Mouse (Mus musculus) neural tube, embryonic 13.5 days (tissue): Measurements from ENCODE around the gene Gsdma3. TPM values are rescaled to one million over a fixed set of nuclear protein-coding genes. Genes with fewer than 3 reads are reported as not detected.

Experiments
- ATAC-seq: fragments of 200-750 bp; cut with Nextera tagmentation; 2 replicates; pipeline ENCODE4 v1.8.0; 2017; ENCODE audit warnings: low read depth, mild to moderate bottlenecking, moderate TSS enrichment, moderate library complexity
- H3K27ac ChIP-seq: fragments of 300-500 bp; sonication (generic); replicated peaks from 2 replicates; pipeline ENCODE4 v1.5.1; 2015; ENCODE audit warnings: moderate library complexity, mild to moderate bottlenecking, inconsistent platforms
- H3K27me3 ChIP-seq: fragments of 300-500 bp; sonication (generic); 2 replicates; pipeline ENCODE4 v1.6.1; 2015; ENCODE audit warnings: mild to moderate bottlenecking, inconsistent platforms
- H3K36me3 ChIP-seq: fragments of 300-500 bp; sonication (generic); 2 replicates; pipeline ENCODE4 v1.6.1; 2015; ENCODE audit warnings: mild to moderate bottlenecking, inconsistent platforms
- H3K4me1 ChIP-seq: fragments of 300-500 bp; sonication (generic); replicated peaks from 2 replicates; pipeline ENCODE4 v1.6.1; 2015; ENCODE audit warnings: inconsistent platforms
- H3K4me2 ChIP-seq: fragments of 300-500 bp; sonication (generic); 2 replicates; pipeline ENCODE4 v1.6.1; 2015; ENCODE audit warnings: inconsistent platforms, mild to moderate bottlenecking, moderate library complexity
- H3K4me3 ChIP-seq: fragments of 300-500 bp; sonication (generic); 2 replicates; pipeline ENCODE4 v1.5.1; 2015; ENCODE audit warnings: mild to moderate bottlenecking, inconsistent platforms
- H3K9ac ChIP-seq: fragments of 300-500 bp; sonication (generic); 2 replicates; pipeline ENCODE4 v1.6.1; 2015; ENCODE audit warnings: moderate library complexity, mild to moderate bottlenecking, inconsistent platforms
- H3K9me3 ChIP-seq: fragments of 300-500 bp; sonication (generic); 2 replicates; pipeline ENCODE4 v1.6.1; 2016; ENCODE audit warnings: inconsistent platforms
- WGBS: fragments of 180-500 bp; shearing (Covaris S2); methylation state at CpG from one replicate; pipeline ENCODE4 v1.1.7; 2015; 5-methylcytosine and 5-hydroxymethylcytosine counted together
- polyA plus RNA-seq: library from polyadenylated mRNA; unstranded; fragments of >200 nt; fragmentation: Nextera tagmentation; extraction: Ambion mirVana; gene quantifications from 2 replicates; pipeline ENCODE4 v1.2.1, GENCODE M21; 2015

Gene Gsdma3
- polyA plus RNA-seq = not detected in 2 replicates

GRCm38 (mm10) chr11:98625611-98626410 is at the start of gene Gsdma3, which contains the start of gene Gm12355:
Gene Gsdma3 (plus strand): TSS chr11:98626360.
Gene Gm12355 (minus strand): TSS chr11:98625661.
- H3K4me1 ChIP-seq = no peaks in the 10 kb centered on the region
- no peak within 1 kb of the TSS for H3K4me3 ChIP-seq
- no peaks in the 10 kb centered on the region for H3K36me3 ChIP-seq
- no peak within 1 kb of the TSS for H3K27ac ChIP-seq
- H3K9me3 ChIP-seq = no peaks in the 10 kb centered on the region; the same call in 1 of the 2 replicates
- H3K9ac ChIP-seq = no peak within 1 kb of the TSS
- H3K27me3 ChIP-seq = no peaks in the 10 kb centered on the region
- WGBS = 87% methylated on average over 10 of the region's 10 CpGs
- no peak for ATAC-seq
- H3K4me2 ChIP-seq = no peak within 1 kb of the TSS

- 87% methylated on average over 5 of the region's 5 CpGs for WGBS
- no peak overlapping the region for H3K4me2 ChIP-seq
These were observed 48.4 kb upstream of the Gsdma3 start for GRCm38 (mm10) chr11:98577776-98578175.

DNA sequence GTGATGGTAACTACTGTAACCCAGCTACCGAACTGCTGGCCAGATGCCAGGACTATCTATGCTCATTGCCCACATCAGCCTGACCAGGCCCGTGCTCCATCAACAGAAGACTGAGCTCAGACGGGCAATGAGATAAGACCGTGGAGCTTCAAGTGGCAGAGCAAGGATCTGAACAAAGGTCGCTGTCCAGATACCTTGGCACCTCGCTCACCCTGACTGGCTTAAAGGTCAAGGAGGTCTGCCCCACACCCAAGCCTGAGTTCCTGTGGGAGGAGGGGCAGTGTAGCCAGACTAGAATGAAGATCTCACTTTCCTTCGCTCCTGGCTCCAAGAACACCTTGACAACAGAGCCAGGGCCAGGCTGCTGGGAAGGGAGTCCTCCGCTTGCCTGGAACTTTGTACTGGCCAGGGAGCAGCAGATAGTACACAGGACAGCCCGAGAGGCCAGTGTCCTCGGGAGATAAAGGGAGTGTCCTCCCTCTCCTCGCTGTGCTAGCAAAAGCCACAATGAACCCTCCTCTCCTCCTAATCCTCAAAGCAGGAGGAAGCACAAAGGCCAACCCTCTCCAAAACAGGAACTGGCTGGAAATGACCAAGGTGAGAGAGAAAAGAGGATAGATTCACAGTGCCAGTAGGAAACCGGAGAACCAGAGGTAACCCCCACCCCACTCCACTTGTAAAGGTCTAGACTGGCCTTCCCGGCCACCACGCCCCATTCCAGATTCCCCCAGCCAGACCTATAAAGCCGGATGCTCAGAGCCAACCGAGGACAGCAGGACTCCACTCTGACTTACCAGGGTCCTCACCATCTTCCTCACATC is 45.6 kb upstream of the Gsdma3 start:
- WGBS = 82% methylated on average over 16 of the region's 16 CpGs
- Histone ChIP-seq H3K4me1 (peaks cover 13% of the 10 kb centered on the region), H3K4me3 (no peak overlapping the region), H3K4me2 (no peak overlapping the region), H3K27ac (no peak overlapping the region), H3K9me3 (no peaks in the 10 kb centered on the region), H3K27me3 (no peaks in the 10 kb centered on the region), H3K9ac (no peak overlapping the region), H3K36me3 (peaks cover 41% of the 10 kb centered on the region)
- ATAC-seq = peak; percentile 47; the same call in 1 of the 2 replicates

More at GRCm38 (mm10) chr11:98577776-98578175, 48.4 kb upstream of the Gsdma3 start:
- Histone ChIP-seq H3K27me3 (no peaks in the 10 kb centered on the region), H3K4me3 (no peak overlapping the region), H3K36me3 (peaks cover 30% of the 10 kb centered on the region), H3K9me3 (no peaks in the 10 kb centered on the region), H3K9ac (no peak overlapping the region), H3K4me1 (no peaks in the 10 kb centered on the region), H3K27ac (no peak overlapping the region)
- ATAC-seq = no peak

DNA sequence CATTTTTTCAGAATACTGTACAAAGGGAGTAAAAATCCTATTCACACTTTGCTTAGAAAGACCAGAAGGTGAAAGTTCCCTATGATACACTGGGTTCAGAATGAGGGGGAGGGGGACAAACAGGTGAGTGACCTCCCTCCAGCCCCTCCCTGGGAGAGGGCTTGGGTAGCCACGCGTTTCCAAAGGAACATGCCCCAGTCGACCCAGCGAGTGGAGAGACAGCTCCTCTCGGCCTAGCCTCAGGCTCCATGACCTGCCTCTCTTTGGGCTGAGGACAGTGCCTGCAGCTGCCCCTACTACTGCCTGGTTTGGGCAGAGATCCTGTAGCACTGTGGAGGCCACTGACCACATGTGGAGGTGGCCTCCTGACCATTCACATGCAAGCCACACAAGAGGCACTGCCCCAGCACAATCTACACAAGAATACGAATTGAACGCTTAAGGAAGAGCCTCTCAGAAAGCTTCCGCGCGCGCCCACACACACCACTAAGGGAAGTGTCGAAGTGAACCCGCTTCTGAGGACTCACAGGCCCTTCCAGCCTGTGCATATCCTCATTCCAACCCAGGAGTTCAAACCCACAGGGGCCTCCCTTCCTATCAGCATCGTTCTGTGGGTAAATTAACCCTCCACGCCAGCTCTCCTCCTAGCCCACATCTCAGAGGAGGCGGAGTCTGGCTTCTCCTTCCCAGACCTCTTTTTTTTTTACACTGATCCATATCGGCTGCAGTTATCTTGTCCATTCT is 44.7 kb upstream of the Gsdma3 start:
- WGBS = 74% methylated on average over 17 of the region's 17 CpGs
- Histone ChIP-seq H3K27me3 (no peaks in the 10 kb centered on the region), H3K4me3 (no peak overlapping the region), H3K9me3 (no peaks in the 10 kb centered on the region), H3K9ac (no peak overlapping the region), H3K4me2 (no peak overlapping the region), H3K36me3 (peaks cover 41% of the 10 kb centered on the region), H3K4me1 (peaks cover 22% of the 10 kb centered on the region), H3K27ac (no peak overlapping the region)
- no peak for ATAC-seq

DNA sequence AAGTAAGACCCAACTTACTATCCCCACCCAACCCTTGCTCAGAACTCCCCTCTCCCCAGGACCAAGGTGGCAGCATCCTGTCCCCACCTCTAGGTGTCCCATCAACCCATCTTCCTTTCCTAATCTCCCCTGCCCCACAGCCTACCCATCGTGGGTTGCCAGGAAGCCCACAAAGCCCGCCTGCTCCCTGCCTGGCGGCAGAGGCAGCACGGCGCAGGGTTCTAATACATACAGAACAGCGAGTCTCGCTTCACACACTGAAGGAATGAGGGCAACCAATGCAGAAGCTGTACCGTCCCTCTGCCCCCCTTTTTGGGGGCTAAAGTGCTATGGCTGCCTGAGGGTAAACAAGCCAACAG is 44.2 kb upstream of the Gsdma3 start:
- 91% methylated on average over 8 of the region's 8 CpGs for WGBS
- no peaks in the 10 kb centered on the region for H3K9me3 ChIP-seq
- H3K36me3 ChIP-seq = peaks cover 41% of the 10 kb centered on the region
- ATAC-seq = no peak
- no peak overlapping the region for H3K4me3 ChIP-seq
- no peak overlapping the region for H3K27ac ChIP-seq
- peaks cover 24% of the 10 kb centered on the region for H3K4me1 ChIP-seq
- no peak overlapping the region for H3K4me2 ChIP-seq
- H3K9ac ChIP-seq = no peak overlapping the region
- H3K27me3 ChIP-seq = no peaks in the 10 kb centered on the region

DNA sequence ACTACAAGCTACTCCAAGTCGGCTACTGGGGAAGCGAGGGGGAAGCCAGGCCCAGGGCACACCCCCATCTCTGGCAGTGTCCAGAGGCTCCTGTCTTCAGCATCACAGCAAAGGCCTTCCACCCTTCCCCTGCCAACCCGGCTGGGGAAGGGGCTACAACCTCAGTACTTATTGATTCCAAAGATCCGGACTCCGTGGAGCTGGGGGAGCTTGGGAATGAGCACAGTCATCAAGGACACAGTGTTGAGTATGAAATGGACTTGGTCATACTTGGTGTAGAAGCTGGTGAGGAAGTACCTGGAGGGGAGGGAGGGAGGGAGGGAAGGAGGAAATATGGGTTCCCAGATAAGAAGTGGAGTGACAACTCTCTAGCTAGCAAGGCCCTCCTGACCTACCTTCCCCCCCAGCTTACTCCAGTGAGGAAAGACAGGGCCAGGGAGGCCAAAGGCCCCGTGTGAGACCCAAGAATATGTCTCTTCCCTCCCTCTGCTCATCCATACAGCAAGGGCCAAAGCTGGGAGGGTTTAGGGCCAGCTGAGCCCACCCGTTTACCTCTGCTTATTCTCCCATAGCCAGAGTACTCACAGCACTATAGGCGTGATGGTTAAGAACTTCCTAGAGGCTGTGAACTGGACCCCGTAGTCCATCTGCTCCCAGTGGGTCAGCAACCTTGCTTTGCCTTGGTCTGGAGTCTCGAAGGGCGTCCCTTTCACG is 43.5 kb upstream of the Gsdma3 start:
- Histone ChIP-seq H3K9me3 (no peaks in the 10 kb centered on the region), H3K4me2 (no peak overlapping the region), H3K27me3 (no peaks in the 10 kb centered on the region), H3K4me3 (no peak overlapping the region), H3K4me1 (peaks cover 28% of the 10 kb centered on the region), H3K9ac (no peak overlapping the region), H3K36me3 (peaks cover 41% of the 10 kb centered on the region), H3K27ac (no peak overlapping the region)
- WGBS = 92% methylated on average over 12 of the region's 12 CpGs
- no peak for ATAC-seq

DNA sequence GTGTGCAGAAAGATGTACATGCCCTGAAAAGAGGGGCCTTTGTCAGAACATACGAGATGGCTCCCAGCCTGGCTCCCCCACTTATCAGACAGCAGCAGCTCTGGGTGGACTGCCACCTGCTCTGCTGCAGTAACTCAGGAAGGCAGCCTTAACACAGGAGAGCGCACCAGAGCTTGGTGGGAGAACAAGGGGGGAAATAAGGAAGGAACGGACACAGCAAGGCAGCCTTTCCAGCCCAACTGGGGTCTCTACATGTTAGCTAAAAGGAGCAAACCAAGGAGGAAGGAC is 43.0 kb upstream of the Gsdma3 start:
- 97% methylated on average over 3 of the region's 3 CpGs for WGBS
- Histone ChIP-seq H3K4me1 (peaks cover 33% of the 10 kb centered on the region), H3K27ac (no peak overlapping the region), H3K9me3 (no peaks in the 10 kb centered on the region), H3K27me3 (no peaks in the 10 kb centered on the region), H3K4me2 (no peak overlapping the region), H3K4me3 (no peak overlapping the region), H3K36me3 (peaks cover 41% of the 10 kb centered on the region), H3K9ac (no peak overlapping the region)
- ATAC-seq = no peak

DNA sequence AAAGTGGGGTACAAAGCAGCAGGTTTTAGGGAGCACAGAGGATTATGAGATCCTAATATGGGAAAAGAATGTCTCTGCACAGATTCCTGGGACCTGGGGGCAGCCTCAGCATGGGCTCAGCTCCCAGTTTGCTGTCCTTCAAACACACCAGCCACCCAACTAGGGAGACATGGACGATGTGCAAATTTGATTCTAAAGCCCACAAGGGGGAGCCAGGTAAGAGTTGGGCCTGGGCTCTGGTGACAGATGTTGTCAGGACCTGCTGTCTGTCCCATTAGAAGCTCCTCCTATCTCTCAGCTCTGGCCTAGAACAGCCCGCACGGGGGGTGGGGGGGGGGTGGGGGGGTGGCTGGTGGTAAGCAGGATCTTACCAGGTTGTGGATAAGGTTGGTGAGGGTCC is 42.6 kb upstream of the Gsdma3 start:
- no peak for ATAC-seq
- Histone ChIP-seq H3K9me3 (no peaks in the 10 kb centered on the region), H3K36me3 (peaks cover 41% of the 10 kb centered on the region), H3K4me2 (no peak overlapping the region), H3K4me1 (peaks cover 36% of the 10 kb centered on the region), H3K9ac (no peak overlapping the region), H3K4me3 (no peak overlapping the region), H3K27me3 (no peaks in the 10 kb centered on the region), H3K27ac (no peak overlapping the region)
- WGBS = 38% methylated on average over 3 of the region's 3 CpGs

DNA sequence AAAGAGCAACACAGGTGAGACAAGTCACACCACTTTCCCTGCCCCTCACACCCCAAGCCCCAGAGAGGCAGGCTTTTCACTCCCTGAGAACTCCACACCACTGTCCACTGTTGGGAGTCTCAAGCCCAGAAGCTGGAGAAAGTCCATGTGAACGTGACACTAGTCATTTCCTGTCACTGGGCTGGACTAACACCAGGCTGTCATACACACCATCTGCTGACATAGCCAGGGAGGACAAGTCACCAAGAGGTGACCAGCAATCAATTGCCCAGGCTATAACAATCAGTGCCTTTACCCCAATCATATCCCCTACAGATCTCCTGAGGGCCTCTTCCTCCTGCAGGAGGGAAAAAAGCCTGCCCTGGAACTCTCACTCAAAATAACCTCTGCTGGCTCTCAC is 42.0 kb upstream of the Gsdma3 start:
- Histone ChIP-seq H3K27me3 (no peaks in the 10 kb centered on the region), H3K36me3 (peaks cover 41% of the 10 kb centered on the region), H3K4me2 (no peak overlapping the region), H3K9ac (no peak overlapping the region), H3K4me1 (peaks cover 37% of the 10 kb centered on the region), H3K9me3 (no peaks in the 10 kb centered on the region), H3K4me3 (no peak overlapping the region), H3K27ac (no peak overlapping the region)
- no peak for ATAC-seq
- 50% methylated on average over 1 of the region's 1 CpGs for WGBS

- Histone ChIP-seq H3K4me2 (0 out of 2 replicates have a peak overlapping the region, but pooled peaks have one; percentile 91), H3K4me3 (no peak overlapping the region), H3K9me3 (no peaks in the 10 kb centered on the region), H3K36me3 (peaks cover 38% of the 10 kb centered on the region), H3K27me3 (no peaks in the 10 kb centered on the region), H3K9ac (no peak overlapping the region), H3K4me1 (peaks cover 37% of the 10 kb centered on the region), H3K27ac (no peak overlapping the region)
- WGBS = 90% methylated on average over 6 of the region's 6 CpGs
- ATAC-seq = no peak
These were observed 41.5 kb upstream of the Gsdma3 start for GRCm38 (mm10) chr11:98584629-98585177.

GRCm38 (mm10) chr11:98586087-98586891 is 39.9 kb upstream of the Gsdma3 start:
- Histone ChIP-seq H3K9me3 (no peaks in the 10 kb centered on the region), H3K27me3 (no peaks in the 10 kb centered on the region; the same call in 1 of the 2 replicates), H3K36me3 (peaks cover 26% of the 10 kb centered on the region), H3K27ac (peak overlapping the region; percentile 86), H3K4me2 (peak overlapping the region; percentile 91), H3K9ac (peak overlapping the region; percentile 90), H3K4me3 (peak overlapping the region; percentile 73), H3K4me1 (peaks cover 37% of the 10 kb centered on the region)
- WGBS = 3% methylated on average over 22 of the region's 22 CpGs
- ATAC-seq = peak; percentile 66
